In genomic region chr4:128654505-128655381, GRCm38 (mm10) we compare ENCODE assay signal across 8 mouse cellular contexts. TPM values are rescaled to one million over a fixed set of nuclear protein-coding genes. Genes with fewer than 3 reads are reported as not detected.
DNase-seq lines count a peak whose midpoint lies in the region; ATAC-seq lines count a peak whose summit lies in the region.

Gene Phc2, plus strand, starts transcription at chr4:128654702.

- peak; percentile 96 for ATAC-seq in intestine, embryonic 14.5 days (replicated peaks; ENCODE audit: low FRiP score, low TSS enrichment, low read depth)
- peak; percentile 97 for ATAC-seq in megakaryocyte progenitor cell, adult 5-6 weeks (replicated peaks; ENCODE audit: poor library complexity)

- peak within 1 kb of the TSS; percentile 74 for H3K4me3 ChIP-seq in intestine, embryonic 14.5 days (ENCODE audit: low read depth, low read length)

- no peaks in the 10 kb centered on the region for H3K27me3 ChIP-seq in intestine, embryonic 14.5 days (replicated peaks; ENCODE audit: control insufficient read depth, insufficient read depth, low read length)

- peak; percentile 94 for DNase-seq in adrenal gland, postnatal 10 days
- peak; percentile 95 for DNase-seq in embryo, embryonic 9.5 days (ENCODE audit: extremely low spot score)
- peak; percentile 75 to 80 for DNase-seq in gastrocnemius, postnatal 36 days
- DNase-seq in intestine, embryonic 14.5 days (ENCODE audit: low spot score), result peak; percentile 96
- peak; percentile 96 for DNase-seq in left cerebral cortex, postnatal 10 days (ENCODE audit: extremely low spot score in 1 of 2, low spot score in 2 of 2)
- peak; percentile 98 to 99 for DNase-seq in right cerebral cortex, postnatal 10 days (ENCODE audit: low spot score in 2 of 2)
- peak; percentile 94 for DNase-seq in urinary bladder, postnatal 14 days (ENCODE audit: low spot score)

- H3K4me2 ChIP-seq in intestine, embryonic 14.5 days (ENCODE audit: low read length), result peak within 1 kb of the TSS; percentile 94

- H3K9ac ChIP-seq in intestine, embryonic 14.5 days (ENCODE audit: low read length), result peak within 1 kb of the TSS; percentile 65

- intact Hi-C loops in gastrocnemius, postnatal 36 days (cut with DNase I), result loop anchor here (5.0 kb wide), 1 partner anchor 42 kb away; the partner anchor contains the start of gene Zscan20
- intact Hi-C loops in left cerebral cortex, postnatal 10 days (cut with DNase I), result loop anchor here (5.0 kb wide), 1 partner anchor 42 kb away; the partner anchor contains the start of gene Zscan20

- H3K4me1 ChIP-seq in intestine, embryonic 14.5 days (replicated peaks; ENCODE audit: control insufficient read depth, insufficient read depth, low read length), result peaks cover 17% of the 10 kb centered on the region

- H3K27ac ChIP-seq in intestine, embryonic 14.5 days (ENCODE audit: low read depth), result peak within 1 kb of the TSS; percentile 34; the same call in 1 of the 2 replicates

- H3K36me3 ChIP-seq in intestine, embryonic 14.5 days (ENCODE audit: control insufficient read depth, insufficient read depth, low read length), result no peaks in the 10 kb centered on the region

- WGBS in intestine, embryonic 14.5 days, result under 1% methylated on average over 69 of the region's 85 CpGs

- no peaks in the 10 kb centered on the region for H3K9me3 ChIP-seq in intestine, embryonic 14.5 days (ENCODE audit: control insufficient read depth, low read length)

RNA-seq across cellular contexts. Expression of gene Phc2, which starts in this region (rescaled TPM):
- 10 to 100 TPM; 76.2 to 77.8 TPM for total RNA-seq in adrenal gland, postnatal 10 days (2021)
- total RNA-seq in gastrocnemius, postnatal 36 days (2021), result 10 to 100 TPM; 15.5 to 17.8 TPM
- 22.4 and 27.1 TPM in 2 replicates for polyA plus RNA-seq in intestine, embryonic 14.5 days (2014; fragmentation: Nextera tagmentation; extraction: Ambion mirVana)
- 10 to 100 TPM; 65.1 to 71.4 TPM for total RNA-seq in left cerebral cortex, postnatal 10 days (2021)
- 28.0 and 35.0 TPM in 2 replicates for total RNA-seq in megakaryocyte progenitor cell, adult 5-6 weeks (2015)
- total RNA-seq in megakaryocyte progenitor cell, adult 5-6 weeks (2017), result 13.9 and 21.2 TPM in 2 replicates

Comparison
In these comparisons a context has a peak if more than half of its experiments do, and no peak if none do; other contexts are left out.
1. Peak in every context shown above with its lines: DNase-seq, ATAC-seq, H3K4me3 ChIP-seq and H3K27ac ChIP-seq.